Mouse (Mus musculus) heart, postnatal 0 days (tissue): ENCODE data around the gene Maml1. TPM values are rescaled to one million over a fixed set of nuclear protein-coding genes. Genes with fewer than 3 reads are reported as not detected.

Experiments used
- ATAC-seq: fragments of 200-750 bp; cut with Nextera tagmentation; 2 replicates; pipeline ENCODE4 v1.8.0; 2017; ENCODE audit warnings: low read depth, moderate number of reproducible peaks, moderate library complexity; ENCODE audit not compliant: insufficient read depth
- DNase-seq: peaks from one replicate; pipeline ENCODE4 v3.0.0-alpha.2; 2016; ENCODE audit warnings: low spot score
- H3K27ac ChIP-seq: fragments of 300-500 bp; sonication (generic); 2 replicates; pipeline ENCODE4 v1.5.1; 2014; ENCODE audit warnings: low read depth, mild to moderate bottlenecking
- H3K27me3 ChIP-seq: fragments of 300-500 bp; sonication (generic); 2 replicates; pipeline ENCODE4 v1.6.1; 2014; ENCODE audit warnings: low read length, mixed read lengths; ENCODE audit not compliant: control insufficient read depth, insufficient read depth
- H3K36me3 ChIP-seq: fragments of 300-500 bp; sonication (generic); replicated peaks from 2 replicates; pipeline ENCODE4 v1.6.1; 2014; ENCODE audit warnings: low read length, mixed read lengths; ENCODE audit not compliant: control insufficient read depth, insufficient read depth
- H3K4me1 ChIP-seq: fragments of 300-500 bp; sonication (generic); 2 replicates; pipeline ENCODE4 v1.6.1; 2014; ENCODE audit warnings: antibody characterized with exemption; ENCODE audit not compliant: control insufficient read depth, insufficient read depth
- H3K4me2 ChIP-seq: fragments of 300-500 bp; sonication (generic); 2 replicates; pipeline ENCODE4 v1.6.1; 2014; ENCODE audit warnings: low read depth, mild to moderate bottlenecking, low read length, moderate library complexity
- H3K4me3 ChIP-seq: fragments of 300-500 bp; sonication (generic); 2 replicates; pipeline ENCODE4 v1.5.1; 2014; ENCODE audit warnings: low read depth, low read length
- H3K9ac ChIP-seq: fragments of 300-500 bp; sonication (generic); replicated peaks from 2 replicates; pipeline ENCODE4 v1.6.1; 2014; ENCODE audit warnings: low read depth, low read length, mixed read lengths
- H3K9me3 ChIP-seq: fragments of 300-500 bp; sonication (generic); replicated peaks from 2 replicates; pipeline ENCODE4 v1.6.1; 2016; ENCODE audit warnings: low read length; ENCODE audit not compliant: control insufficient read depth
- CTCF ChIP-seq: IDR thresholded peaks from 2 replicates; pipeline ENCODE4 v1.5.1; 2016; ENCODE audit warnings: antibody characterized with exemption, control low read depth, low read depth
- EP300 ChIP-seq: IDR thresholded peaks from 2 replicates; pipeline ENCODE4 v1.6.1; 2016; ENCODE audit warnings: antibody characterized with exemption, low read depth
- WGBS: fragments of 180-500 bp; shearing (Covaris S2); extraction: QIAGEN DNeasy Blood & Tissue Kit; methylation state at CpG from one replicate; pipeline ENCODE4 v1.1.7; 2014; 5-methylcytosine and 5-hydroxymethylcytosine counted together
- polyA plus RNA-seq: library from polyadenylated mRNA; unstranded; fragments of >200 nt; fragmentation: Nextera tagmentation; extraction: Ambion mirVana; gene quantifications from 2 replicates; pipeline ENCODE4 v1.2.1, GENCODE M21; 2015
- total RNA-seq: library from RNA; depleted of rRNA; stranded (reverse); fragments of >200 nt; gene quantifications from 2 replicates; pipeline ENCODE4 v1.2.3, GENCODE M21; 2014; ENCODE audit warnings: low replicate concordance

The Maml1 gene
- total and polyA plus RNA-seq, 2 experiments from 2014 or later = 2.2 to 10.4 TPM

DNA sequence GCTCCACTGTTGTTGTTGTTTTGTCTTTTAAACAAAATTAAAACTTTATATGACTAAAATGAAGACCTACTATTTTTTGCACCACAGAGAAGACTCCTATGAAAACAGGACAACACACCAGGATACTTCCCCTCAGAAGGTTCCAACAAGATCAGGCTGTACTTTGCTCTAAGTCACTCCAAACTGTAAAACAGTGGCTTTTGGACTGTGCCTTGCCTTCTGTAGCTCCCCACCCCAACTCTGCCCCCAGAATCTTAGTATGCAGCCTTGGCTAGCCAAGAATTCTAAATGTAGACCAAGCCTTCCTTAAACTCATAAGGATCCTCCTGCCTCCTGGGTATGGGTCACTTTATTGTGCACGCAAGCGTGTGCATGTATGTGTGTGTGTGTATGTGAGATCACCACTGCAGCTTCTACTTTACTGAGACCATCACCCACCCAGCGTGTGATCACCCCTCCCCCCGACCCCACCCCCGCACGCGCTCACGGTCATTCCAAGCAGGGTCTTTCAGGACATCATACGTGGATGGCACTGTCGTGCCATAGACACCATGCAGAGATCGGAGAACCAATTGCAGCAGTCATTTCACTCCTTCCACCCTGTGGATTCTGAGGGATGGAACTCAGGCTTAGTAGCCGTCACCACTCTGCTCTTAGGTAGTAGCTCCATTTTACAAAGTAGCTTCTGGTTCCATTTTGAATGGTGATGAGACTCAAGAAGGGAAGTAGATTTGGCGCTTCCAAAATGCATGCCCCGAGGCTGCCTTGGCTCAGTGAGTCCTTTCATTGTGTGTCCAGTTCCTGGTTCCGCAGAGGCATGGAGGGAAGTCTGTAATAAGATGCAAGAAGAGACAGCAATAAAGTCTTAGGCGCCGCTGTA is 68.1 kb downstream of the Maml1 start:
- TF ChIP-seq CTCF (no peak), EP300 (no peak)
- H3K27ac ChIP-seq = peak overlapping the region; percentile 84
- peaks cover 19% of the 10 kb centered on the region for H3K4me1 ChIP-seq
- no peaks in the 10 kb centered on the region for H3K9me3 ChIP-seq
- 9% methylated on average over 17 of the region's 17 CpGs for WGBS
- peak overlapping the region; percentile 75 for H3K4me3 ChIP-seq
- H3K27me3 ChIP-seq = no peaks in the 10 kb centered on the region
- DNase-seq = no peak
- peak overlapping the region; percentile 77 for H3K4me2 ChIP-seq
- H3K9ac ChIP-seq = peak overlapping the region; percentile 87
- H3K36me3 ChIP-seq = no peaks in the 10 kb centered on the region
- ATAC-seq = no peak

DNA sequence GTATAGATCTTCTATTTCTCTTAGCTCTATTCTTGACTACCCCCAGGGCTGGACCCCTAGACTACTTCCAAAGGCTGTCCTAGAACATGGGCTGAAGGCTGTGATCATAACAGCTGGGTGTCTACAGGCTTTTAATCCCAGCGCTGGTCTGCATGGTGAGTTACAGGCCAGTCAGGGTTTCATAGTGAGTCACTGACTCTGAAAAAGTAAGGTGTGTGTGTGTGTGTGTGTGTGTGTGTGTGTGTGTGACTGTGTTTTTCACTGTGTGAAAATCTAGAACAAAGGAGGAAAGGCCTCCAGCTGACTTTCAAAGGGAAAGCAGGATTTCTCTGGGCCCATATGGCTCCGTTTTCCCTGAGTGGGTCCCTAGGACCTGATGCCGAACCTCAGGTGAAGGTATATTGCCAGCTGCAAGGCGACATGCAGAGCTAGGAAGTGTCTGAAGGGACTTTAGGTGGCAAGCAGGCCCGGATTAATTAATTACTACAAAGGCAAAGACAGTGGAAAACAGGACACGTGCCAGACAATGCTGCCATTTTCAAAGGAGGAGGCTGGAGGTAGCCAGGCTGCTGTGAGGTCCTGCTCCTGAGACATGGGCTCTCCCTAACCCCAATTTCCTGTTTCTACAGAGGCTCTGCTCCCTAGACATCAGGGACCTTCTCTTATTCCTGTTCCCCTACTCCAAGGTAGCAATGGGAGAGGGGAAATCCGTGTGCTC is 69.4 kb downstream of the Maml1 start:
- H3K9me3 ChIP-seq = no peaks in the 10 kb centered on the region
- peaks cover 17% of the 10 kb centered on the region for H3K4me1 ChIP-seq
- TF ChIP-seq EP300 (no peak), CTCF (no peak)
- H3K9ac ChIP-seq = no peak overlapping the region
- no peak for DNase-seq
- whole genome bisulfite sequencing = 66% methylated on average over 7 of the region's 7 CpGs
- no peak overlapping the region for H3K4me2 ChIP-seq
- H3K36me3 ChIP-seq = no peaks in the 10 kb centered on the region
- H3K27ac ChIP-seq = no peak overlapping the region
- ATAC-seq = no peak
- H3K4me3 ChIP-seq = no peak overlapping the region
- H3K27me3 ChIP-seq = no peaks in the 10 kb centered on the region

DNA sequence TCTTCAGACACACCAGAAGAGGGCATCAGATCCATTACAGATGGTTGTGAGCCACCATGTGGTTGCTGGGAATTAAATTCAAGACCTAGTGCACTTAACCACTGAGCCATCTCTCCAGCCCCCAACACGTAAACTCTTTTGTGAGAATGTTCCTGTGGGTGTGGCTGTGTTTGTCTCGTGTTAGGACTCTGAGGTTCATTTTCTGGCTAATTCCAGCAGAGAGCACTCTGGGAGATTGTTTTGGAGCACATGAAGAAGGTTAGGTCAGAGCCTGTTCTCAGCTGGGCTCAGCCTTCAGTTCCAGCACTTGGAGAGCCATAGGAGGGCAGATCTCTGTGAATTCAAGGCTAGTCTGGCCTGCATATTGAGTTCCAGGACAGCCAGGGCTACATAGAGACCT is 72.3 kb downstream of the Maml1 start:
- WGBS = 66% methylated on average over 2 of the region's 2 CpGs
- Histone ChIP-seq H3K27me3 (no peaks in the 10 kb centered on the region), H3K9me3 (no peaks in the 10 kb centered on the region), H3K4me1 (peaks cover 11% of the 10 kb centered on the region), H3K4me3 (no peak overlapping the region), H3K9ac (no peak overlapping the region), H3K36me3 (no peaks in the 10 kb centered on the region), H3K4me2 (no peak overlapping the region), H3K27ac (no peak overlapping the region)
- DNase-seq (no peak), ATAC-seq (no peak)
- no peak for TF ChIP-seq EP300
- no peak for TF ChIP-seq CTCF

DNA sequence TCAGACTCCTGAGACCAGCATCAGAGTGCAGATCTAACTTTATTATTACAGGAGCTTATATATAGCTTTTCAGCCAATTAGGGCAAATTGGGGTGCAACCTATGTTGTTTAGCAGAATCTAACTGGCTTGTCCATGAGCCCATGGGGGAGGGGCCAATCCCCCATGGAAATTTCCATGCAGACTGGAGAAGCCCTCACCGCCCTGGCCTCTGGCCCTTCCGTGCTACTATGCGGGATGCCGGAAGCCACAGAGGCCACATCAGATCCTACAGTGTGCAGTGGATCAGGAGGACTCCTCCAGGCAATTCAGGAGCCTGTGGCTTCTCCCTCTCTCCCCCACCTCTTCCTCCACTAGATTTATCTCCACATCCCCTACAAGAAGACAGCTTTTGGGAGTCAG is 74.3 kb downstream of the Maml1 start:
- no peak for DNase-seq
- H3K4me1 ChIP-seq = peaks cover 23% of the 10 kb centered on the region
- no peaks in the 10 kb centered on the region for H3K9me3 ChIP-seq
- no peaks in the 10 kb centered on the region for H3K27me3 ChIP-seq
- H3K9ac ChIP-seq = no peak overlapping the region
- no peaks in the 10 kb centered on the region for H3K36me3 ChIP-seq
- no peak for ATAC-seq
- no peak overlapping the region for H3K4me2 ChIP-seq
- no peak overlapping the region for H3K4me3 ChIP-seq
- no peak overlapping the region for H3K27ac ChIP-seq
- 41% methylated on average over 4 of the region's 4 CpGs for WGBS
- TF ChIP-seq CTCF (no peak), EP300 (no peak)

DNA sequence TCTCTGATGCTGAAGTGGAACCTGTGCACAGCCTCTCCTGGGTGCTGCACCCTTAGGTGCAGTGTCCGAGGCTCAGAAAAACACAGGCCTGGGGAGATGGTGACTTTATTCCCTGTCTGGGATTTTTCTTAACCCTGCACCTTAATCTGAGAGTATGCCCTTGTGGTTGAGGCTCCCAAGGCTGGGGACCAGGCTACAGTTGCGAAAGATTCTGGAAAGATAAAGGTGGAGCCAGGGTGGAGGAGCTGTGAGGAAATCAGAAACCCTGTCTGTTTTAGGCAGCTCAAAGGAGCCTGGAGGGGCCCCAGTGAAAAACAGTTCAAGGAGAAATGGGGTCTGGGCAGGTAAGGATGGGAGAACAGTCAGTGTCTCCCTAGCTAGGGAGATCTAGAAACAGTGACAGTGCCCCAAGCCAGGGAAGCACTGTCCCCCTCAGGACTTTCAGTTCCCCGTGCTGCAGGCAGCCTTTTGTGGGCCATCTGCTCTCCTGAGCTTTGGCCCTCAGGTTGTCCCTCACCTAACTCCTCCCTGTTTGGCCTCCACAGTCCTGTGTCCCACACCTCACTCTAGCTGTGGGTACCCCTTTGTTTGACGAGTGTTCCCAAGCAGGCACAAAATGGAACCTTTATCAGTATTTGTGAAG is 75.3 kb downstream of the Maml1 start:
- Histone ChIP-seq H3K9ac (no peak overlapping the region), H3K4me2 (no peak overlapping the region), H3K4me3 (no peak overlapping the region), H3K4me1 (peaks cover 33% of the 10 kb centered on the region), H3K27me3 (no peaks in the 10 kb centered on the region), H3K27ac (no peak overlapping the region), H3K36me3 (no peaks in the 10 kb centered on the region), H3K9me3 (no peaks in the 10 kb centered on the region)
- ATAC-seq (no peak), DNase-seq (no peak)
- no peak for TF ChIP-seq EP300
- TF ChIP-seq CTCF = no peak
- WGBS = 81% methylated on average over 4 of the region's 4 CpGs
